Mouse (Mus musculus) MEL (cell line): ENCODE results near the gene Phf1. TPM values are rescaled to one million over a fixed set of nuclear protein-coding genes. Genes with fewer than 3 reads are reported as not detected.
A peak's percentile ranks its signal among the peaks of the same experiment; 100 is the strongest.

Source experiments
- DNase-seq: peaks from one replicate; pipeline ENCODE4 v3.0.0; 2011; ENCODE audit warnings: low read depth, low spot score
- H3K27ac ChIP-seq: 2 replicates; pipeline ENCODE4 v1.5.1; 2012; ENCODE audit warnings: low read depth, mild to moderate bottlenecking, control low read depth, low read length, moderate library complexity; ENCODE audit not compliant: control insufficient read depth
- H3K27me3 ChIP-seq, 2 experiments: fragments of 150-350 bp in 1 of 2; sonication (generic) in 1 of 2; 2 replicates each; pipeline ENCODE4 v1.6.1; 2012; ENCODE audit warnings: low read length in 2 of 2, mild to moderate bottlenecking in 2 of 2, improper control_type of control experiment in 1 of 2, moderate library complexity in 1 of 2; ENCODE audit not compliant: insufficient read depth in 2 of 2, control insufficient read depth in 1 of 2
- H3K36me3 ChIP-seq, 2 experiments: 2 replicates each; pipeline ENCODE4 v1.6.1; 2012 to 2014; ENCODE audit warnings: low read length in 2 of 2, improper control_type of control experiment in 1 of 2, inconsistent platforms in 1 of 2, mild to moderate bottlenecking in 1 of 2; ENCODE audit not compliant: insufficient read depth in 2 of 2, control insufficient read depth in 1 of 2
- H3K4me1 ChIP-seq, 2 experiments: fragments of 150-350 bp in 1 of 2; sonication (generic) in 1 of 2; 2 replicates each; pipeline ENCODE4 v1.6.1; 2012; ENCODE audit warnings: low read length in 2 of 2, improper control_type of control experiment in 1 of 2, mild to moderate bottlenecking in 1 of 2; ENCODE audit not compliant: insufficient read depth in 2 of 2, control insufficient read depth in 1 of 2
- H3K4me3 ChIP-seq, 2 experiments: fragments of 150-350 bp in 1 of 2; sonication (generic) in 1 of 2; 2 replicates each; pipeline ENCODE4 v1.5.1; 2012; ENCODE audit warnings: low read depth in 2 of 2, low read length in 2 of 2, mild to moderate bottlenecking in 2 of 2, moderate library complexity in 2 of 2, control low read depth in 1 of 2, improper control_type of control experiment in 1 of 2; ENCODE audit not compliant: control insufficient read depth in 1 of 2, insufficient read depth in 1 of 2
- H3K79me2 ChIP-seq: 2 replicates; pipeline ENCODE4 v1.6.1; 2012; ENCODE audit warnings: mild to moderate bottlenecking, low read length, moderate library complexity; ENCODE audit not compliant: control insufficient read depth, poor library complexity, insufficient read depth
- H3K9ac ChIP-seq: 2 replicates; pipeline ENCODE4 v1.6.1; 2012; ENCODE audit warnings: low read depth, mild to moderate bottlenecking, control low read depth, low read length, moderate library complexity; ENCODE audit not compliant: control insufficient read depth, poor library complexity, severe bottlenecking
- H3K9me3 ChIP-seq: fragments of 150-350 bp; sonication (generic); replicated peaks from 2 replicates; pipeline ENCODE4 v1.6.1; 2012; ENCODE audit warnings: mild to moderate bottlenecking, low read length, improper control_type of control experiment, moderate library complexity; ENCODE audit not compliant: insufficient read depth
- CHD1 ChIP-seq: IDR thresholded peaks from 2 replicates; pipeline ENCODE4 v1.6.1; 2012; ENCODE audit warnings: low read depth, mild to moderate bottlenecking, inconsistent platforms, low read length, improper control_type of control experiment
- CTCF ChIP-seq, 3 experiments: IDR thresholded peaks in 2 of 3; conservative IDR thresholded peaks in 1 of 3; 2 replicates each; pipeline ENCODE4 v1.5.1; 2011 to 2012; ENCODE audit warnings: low read length in 3 of 3, low read depth in 2 of 3, mild to moderate bottlenecking in 2 of 3, improper control_type of control experiment in 1 of 3, inconsistent platforms in 1 of 3, mixed read lengths in 1 of 3, moderate library complexity in 1 of 3; ENCODE audit not compliant: control insufficient read depth in 1 of 3, insufficient read depth in 1 of 3, poor library complexity in 1 of 3, severe bottlenecking in 1 of 3
- E2F4 ChIP-seq: IDR thresholded peaks from 2 replicates; pipeline ENCODE4 v1.6.1; 2011; ENCODE audit warnings: low read depth, low read length, improper control_type of control experiment, borderline replicate concordance
- MEF2A ChIP-seq: IDR thresholded peaks from 2 replicates; pipeline ENCODE4 v1.6.1; 2014; ENCODE audit warnings: low read depth, mild to moderate bottlenecking, inconsistent platforms, low read length, improper control_type of control experiment; ENCODE audit not compliant: poor library complexity, insufficient replicate concordance, severe bottlenecking; ENCODE audit errors: extremely low read depth
- POLR2A ChIP-seq, 2 experiments: IDR thresholded peaks; 2 replicates each; pipeline ENCODE4 v1.6.1; 2011 to 2012; ENCODE audit warnings: low read length in 2 of 2, mild to moderate bottlenecking in 2 of 2, control low read depth in 1 of 2, improper control_type of control experiment in 1 of 2, low read depth in 1 of 2, moderate library complexity in 1 of 2; ENCODE audit not compliant: control insufficient read depth in 1 of 2, insufficient read depth in 1 of 2, poor library complexity in 1 of 2
- SIN3A ChIP-seq: IDR thresholded peaks from 2 replicates; pipeline ENCODE4 v1.6.1; 2012; ENCODE audit warnings: low read length, improper control_type of control experiment, inconsistent platforms
- USF1 ChIP-seq: IDR thresholded peaks from 2 replicates; pipeline ENCODE4 v1.6.1; 2014; ENCODE audit warnings: low read depth, mild to moderate bottlenecking, inconsistent platforms, low read length, improper control_type of control experiment, moderate library complexity
- polyA plus RNA-seq, 2 experiments: library from polyadenylated mRNA; stranded (reverse) in 1 of 2; unstranded in 1 of 2; fragments of >175 nt in 1 of 2; fragments of >200 nt in 1 of 2; gene quantifications; 2 replicates each; pipeline versions ENCODE4 v1.2.1 to v1.2.4; 2012; ENCODE audit warnings: low replicate concordance in 2 of 2, low read depth in 1 of 2; ENCODE audit not compliant: insufficient read length in 2 of 2, insufficient read depth in 1 of 2, missing spikeins in 1 of 2
- total RNA-seq: library from RNA; depleted of rRNA; stranded (reverse); fragments of 300-350 nt; gene quantifications from 2 replicates; pipeline ENCODE4 v1.2.3, GENCODE M21; 2012

Phf1 gene
- total and polyA plus RNA-seq, 3 experiments = 2.9 to 9.5 TPM; not detected in 1

DNA sequence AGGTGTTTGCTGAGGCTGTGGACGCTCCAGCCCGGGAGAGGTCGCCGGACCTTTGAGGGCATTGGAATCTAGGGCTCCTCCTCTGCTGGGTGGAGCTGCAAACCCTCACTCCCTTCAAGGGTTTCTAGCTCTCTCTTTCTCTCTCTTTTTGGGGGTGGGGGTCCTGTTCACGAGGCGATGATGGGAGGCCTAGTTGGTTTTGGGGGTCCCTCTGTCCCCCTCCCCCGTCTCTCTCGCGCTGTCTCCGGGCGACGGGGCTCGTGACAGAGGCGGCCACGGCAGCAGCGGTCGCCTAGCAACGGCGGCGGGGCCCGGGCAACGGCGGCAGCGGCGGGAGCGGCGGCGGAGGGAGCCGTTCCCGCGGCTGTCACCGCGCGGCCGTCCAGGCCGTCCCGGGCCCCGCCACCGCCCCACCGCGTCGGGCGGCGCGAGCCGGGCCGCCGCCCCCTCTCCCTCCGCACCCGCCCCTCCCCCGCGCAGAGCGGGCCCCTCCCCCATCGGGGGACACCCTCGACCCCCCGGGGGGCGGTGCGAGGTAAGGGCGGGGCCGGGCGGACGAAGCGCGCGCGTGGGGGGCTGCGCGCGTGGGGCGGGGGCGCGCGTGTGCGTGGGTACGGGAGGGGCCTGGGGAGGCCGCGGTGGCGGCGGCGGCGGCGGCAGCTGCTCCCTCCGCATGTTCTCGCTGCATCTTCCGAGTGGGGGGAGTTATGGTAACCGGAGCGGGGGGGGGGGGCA lies 15.6 kb downstream of the Phf1 start (continued):
- TF ChIP-seq CTCF (IDR thresholded peaks at IDR 0.05 in 2 of 3, conservative IDR thresholded peaks at IDR 0.05 in 1 of 3; ENCODE audit: control insufficient read depth in 1 of 3, insufficient read depth in 1 of 3, low read depth in 2 of 3, low read length in 3 of 3, poor library complexity in 1 of 3, severe bottlenecking in 1 of 3) (0 out of 6 replicates have a peak, but pooled peaks of 1 of the 3 experiments have one; percentile 9), CHD1 (no peak)
- TF ChIP-seq, all 39 proteins: peak for 4

DNA sequence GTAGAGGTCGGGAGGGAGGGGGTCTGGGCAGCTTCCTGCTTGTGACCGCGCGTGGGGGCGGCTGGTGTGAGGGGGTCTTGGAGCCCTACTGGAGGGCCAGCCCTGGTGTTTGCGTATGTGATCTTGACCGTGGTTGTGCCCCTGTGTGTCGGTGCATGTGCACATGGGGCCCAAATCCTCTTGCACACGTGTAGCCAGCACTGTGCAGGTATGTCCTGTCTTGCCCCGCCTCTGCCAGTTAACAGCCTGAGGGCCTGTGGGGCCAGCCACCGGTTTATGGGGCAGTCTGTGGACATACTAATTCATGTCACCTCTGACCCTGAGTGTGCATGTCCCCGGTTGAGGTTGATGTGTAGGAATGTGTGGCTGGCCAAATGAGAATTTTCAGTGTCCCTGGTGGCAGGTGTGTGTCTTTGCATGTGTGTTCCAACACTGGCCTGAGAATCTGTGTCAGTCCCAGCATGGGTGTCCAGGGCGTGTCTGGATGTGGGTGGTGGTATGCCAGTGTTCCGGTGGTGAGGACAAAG lies 16.3 kb downstream of the Phf1 start:
- Histone ChIP-seq H3K9ac (no peak overlapping the region), H3K4me3 (0 out of 4 replicates have a peak overlapping the region, but pooled peaks of 1 of the 2 experiments have one; percentile 1), H3K4me1 (peaks cover 0 to 15% of the 10 kb centered on the region in 2 experiments; a peak in 2 of 4 replicates), H3K9me3 (no peaks in the 10 kb centered on the region), H3K79me2 (no peaks in the 10 kb centered on the region), H3K27ac (no peak overlapping the region), H3K36me3 (peaks cover 0 to 3% of the 10 kb centered on the region in 2 experiments; a peak in 1 of 4 replicates), H3K27me3 (no peaks in the 10 kb centered on the region)
- DNase-seq = peak; percentile 57
- TF ChIP-seq MEF2A (no peak), POLR2A (IDR thresholded peaks at IDR 0.05; ENCODE audit: control insufficient read depth in 1 of 2, insufficient read depth in 1 of 2, low read depth in 1 of 2, low read length in 2 of 2, poor library complexity in 1 of 2) (no peak), USF1 (no peak), CTCF (IDR thresholded peaks at IDR 0.05 in 2 of 3, conservative IDR thresholded peaks at IDR 0.05 in 1 of 3; ENCODE audit: control insufficient read depth in 1 of 3, insufficient read depth in 1 of 3, low read depth in 2 of 3, low read length in 3 of 3, poor library complexity in 1 of 3, severe bottlenecking in 1 of 3) (peak in 2 of 3 experiments; percentile 4 to 44; a peak in 2 of 6 replicates)

DNA sequence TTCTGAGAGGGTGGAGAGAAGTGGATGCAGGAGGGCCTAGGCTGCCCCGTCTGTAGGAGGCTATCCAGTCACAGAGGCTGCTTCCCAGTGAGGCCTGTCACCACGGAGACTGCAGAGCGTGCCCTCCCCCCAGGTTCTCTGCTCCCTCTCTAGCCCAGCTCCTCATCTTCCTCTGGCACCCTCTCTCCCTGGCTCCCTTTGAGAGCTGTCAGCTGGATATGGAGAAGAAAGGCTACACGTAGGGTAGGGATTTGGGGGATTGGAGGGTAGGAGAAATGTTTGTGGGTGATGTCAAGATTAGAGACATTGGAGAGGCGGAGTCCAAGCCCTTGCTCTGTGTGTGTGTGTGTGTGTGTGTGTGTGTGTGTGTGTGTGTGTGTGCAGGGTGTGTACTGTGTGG lies 17.0 kb downstream of the Phf1 start:
- Histone ChIP-seq H3K27me3 (no peaks in the 10 kb centered on the region), H3K79me2 (no peaks in the 10 kb centered on the region), H3K9ac (no peak overlapping the region), H3K36me3 (peaks cover 0 to 3% of the 10 kb centered on the region in 2 experiments; a peak in 1 of 4 replicates), H3K4me1 (peaks cover 0 to 16% of the 10 kb centered on the region in 2 experiments; a peak in 2 of 4 replicates), H3K4me3 (no peak overlapping the region), H3K27ac (no peak overlapping the region), H3K9me3 (no peaks in the 10 kb centered on the region)
- no peak for TF ChIP-seq SIN3A
- TF ChIP-seq E2F4 = no peak
- no peak for TF ChIP-seq MEF2A
- peak; percentile 26 for DNase-seq
